Mouse (Mus musculus): Measurements from ENCODE around the gene Hist1h2bc.
"Not testable (repeated sequence)": the region's sequence is repeated elsewhere in the genome, so short reads cannot be mapped to it uniquely, and the experiment has no call there.

The Hist1h2bc gene

DNA sequence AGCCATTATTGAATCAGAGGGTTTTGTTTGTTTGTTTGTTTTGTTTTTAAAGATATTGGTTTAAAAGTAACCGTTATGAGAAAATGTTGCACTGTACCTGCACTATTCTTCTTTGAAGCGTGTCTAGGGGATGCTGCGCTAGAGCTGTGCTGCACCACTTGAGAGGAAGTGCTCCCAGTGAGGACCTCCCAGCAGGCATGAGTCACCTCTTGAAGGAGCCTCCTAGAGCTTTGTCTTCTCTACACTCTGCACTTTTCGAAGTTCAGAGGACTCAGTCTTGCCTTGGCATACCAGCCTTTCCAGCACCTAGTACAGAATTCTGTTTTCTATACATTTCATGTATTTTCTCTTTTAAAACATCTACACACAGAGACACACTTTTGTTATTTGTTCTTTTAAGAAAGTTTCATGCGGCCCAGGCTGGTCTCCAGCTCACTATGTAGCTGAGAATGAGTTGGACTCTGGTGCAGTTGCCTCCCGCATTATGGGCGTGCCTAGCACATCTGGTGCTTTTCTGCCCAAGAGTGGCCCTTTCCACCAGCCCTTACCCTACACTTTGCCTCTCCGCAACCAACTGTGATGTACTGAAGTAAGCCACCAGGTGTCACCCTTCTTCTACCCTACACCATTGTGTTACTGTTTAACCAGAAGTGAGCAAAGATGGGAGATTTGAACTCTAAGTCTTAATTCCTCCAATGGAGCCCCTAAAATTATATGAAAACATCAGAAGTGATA is 17.0 kb downstream of the Hist1h2bc start:
- DNase-seq: peak; percentile 84

DNA sequence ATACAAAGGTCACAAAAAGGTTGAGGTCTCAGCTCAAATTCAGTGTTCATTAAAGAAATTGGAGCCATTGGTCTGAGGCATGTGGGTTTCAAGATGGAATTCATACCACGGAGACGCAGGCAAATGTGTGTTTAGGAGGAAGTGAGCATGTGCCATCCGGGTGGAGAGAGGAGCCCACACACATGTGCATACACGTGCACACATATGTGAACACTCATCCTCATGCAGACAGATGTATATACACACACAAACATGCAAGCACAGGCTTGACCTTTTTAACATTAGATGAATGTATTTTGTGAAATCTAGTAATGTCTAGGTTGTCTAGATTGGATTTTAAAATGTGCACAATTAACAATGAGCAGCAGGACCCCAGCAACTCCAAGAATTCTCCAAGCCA is 18.2 kb downstream of the Hist1h2bc start:
- no peak for DNase-seq

DNA sequence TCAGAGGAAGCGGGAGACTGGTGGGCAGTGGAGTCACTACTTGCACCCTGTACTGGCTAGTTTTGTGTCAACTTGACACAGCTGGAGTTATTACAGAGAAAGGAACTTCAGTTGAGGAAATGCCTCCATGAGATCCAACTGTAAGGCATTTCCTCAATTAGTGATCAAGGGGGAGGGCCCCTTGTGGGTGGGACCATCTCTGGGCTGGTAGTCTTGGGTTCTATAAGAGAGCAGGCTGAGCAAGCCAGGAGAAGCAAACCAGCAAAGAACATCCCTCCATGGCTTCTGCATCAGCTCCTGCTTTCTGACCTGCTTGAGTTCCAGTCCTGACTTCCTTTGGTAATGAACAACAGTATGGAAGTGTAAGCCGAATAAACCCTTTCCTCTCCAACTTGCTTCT is 18.8 kb downstream of the Hist1h2bc start:
- DNase-seq: not testable (repeated sequence)

DNA sequence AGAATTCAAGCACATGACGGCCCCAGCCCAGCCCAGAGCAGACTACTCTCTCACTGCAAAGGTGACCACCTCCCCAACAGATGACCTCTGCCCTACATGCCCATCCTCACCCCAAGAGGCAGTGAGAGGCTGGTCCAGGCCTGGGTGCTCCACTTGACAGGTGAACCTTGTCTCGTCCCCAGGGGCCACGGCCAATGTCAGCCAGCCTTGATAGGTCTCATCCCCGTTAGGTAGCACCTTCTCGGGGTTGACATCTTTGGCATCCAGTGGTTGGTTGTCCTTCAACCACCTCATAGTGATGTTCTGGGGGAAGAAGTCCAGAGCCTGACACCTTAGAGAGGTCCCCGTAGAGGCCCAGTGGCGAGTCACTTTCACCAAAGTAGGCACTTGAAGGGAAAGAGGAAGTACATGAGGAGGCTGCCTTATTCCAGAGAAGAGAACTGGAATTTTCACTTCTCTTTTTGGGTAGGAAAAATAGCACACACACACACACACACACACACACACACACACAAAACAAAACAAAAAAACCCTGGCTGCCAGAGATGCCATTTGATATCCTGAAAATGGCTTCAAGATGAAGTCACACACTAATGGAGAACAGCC is 21.9 kb downstream of the Hist1h2bc start:
- no peak for DNase-seq

DNA sequence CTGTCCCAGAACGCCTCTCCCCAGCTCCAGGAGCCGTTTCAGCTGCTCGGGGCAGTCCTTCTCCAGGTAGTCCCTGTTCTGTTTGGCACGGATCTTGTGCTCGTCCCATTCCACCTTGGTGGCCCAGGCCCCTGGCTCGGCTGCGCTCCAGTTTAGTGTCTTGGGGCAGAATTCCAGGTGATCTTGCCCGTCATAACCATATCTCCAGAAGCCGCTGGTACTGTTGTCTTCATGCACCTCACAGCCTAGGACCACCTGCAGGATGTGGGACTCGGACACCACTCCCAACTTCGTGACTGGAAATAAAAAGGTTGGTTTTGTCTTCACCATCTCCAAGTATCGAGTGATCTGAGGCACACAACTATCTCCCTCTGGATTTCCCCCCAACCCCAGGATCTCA is 22.8 kb downstream of the Hist1h2bc start:
- no peak for DNase-seq

DNA sequence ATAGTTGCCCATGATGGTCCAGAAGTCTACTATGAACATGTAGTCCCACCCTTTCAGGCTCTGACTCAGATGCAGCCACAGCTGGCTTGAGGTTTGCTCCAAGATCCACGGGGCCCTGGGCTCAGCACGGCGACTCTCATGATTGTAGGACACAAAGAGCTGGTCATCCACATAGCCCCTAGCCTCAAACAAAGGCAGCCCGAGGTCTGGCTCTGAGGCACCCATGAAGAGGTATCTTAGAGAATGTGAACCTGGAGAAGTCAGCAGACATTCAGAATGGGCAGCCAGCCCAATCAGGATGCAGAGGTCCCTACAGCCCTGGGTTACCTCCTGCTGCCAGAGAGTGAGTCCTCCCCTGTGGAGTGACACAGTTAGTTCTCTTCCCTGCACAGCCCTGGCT is 24.0 kb downstream of the Hist1h2bc start:
- DNase-seq: no peak

DNA sequence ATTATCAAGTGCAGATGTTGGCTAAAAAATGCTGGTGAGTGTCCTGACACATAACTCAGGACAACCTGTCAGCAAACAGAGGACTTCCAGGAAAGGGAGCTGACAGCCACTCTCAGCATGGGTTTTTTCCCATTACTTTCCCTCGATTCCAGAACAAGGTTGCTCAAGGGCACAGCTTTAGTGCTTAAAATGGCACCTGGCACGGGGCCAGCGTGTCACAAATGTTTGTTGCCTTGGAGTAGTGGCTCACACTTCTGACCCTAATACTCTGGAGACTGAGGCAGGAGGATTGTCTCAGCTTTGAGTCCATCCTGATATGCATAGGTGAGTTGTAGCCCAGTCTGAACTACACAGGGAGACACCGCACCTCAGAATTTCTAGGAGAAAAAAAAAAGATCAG is 24.7 kb downstream of the Hist1h2bc start:
- no peak for DNase-seq

DNA sequence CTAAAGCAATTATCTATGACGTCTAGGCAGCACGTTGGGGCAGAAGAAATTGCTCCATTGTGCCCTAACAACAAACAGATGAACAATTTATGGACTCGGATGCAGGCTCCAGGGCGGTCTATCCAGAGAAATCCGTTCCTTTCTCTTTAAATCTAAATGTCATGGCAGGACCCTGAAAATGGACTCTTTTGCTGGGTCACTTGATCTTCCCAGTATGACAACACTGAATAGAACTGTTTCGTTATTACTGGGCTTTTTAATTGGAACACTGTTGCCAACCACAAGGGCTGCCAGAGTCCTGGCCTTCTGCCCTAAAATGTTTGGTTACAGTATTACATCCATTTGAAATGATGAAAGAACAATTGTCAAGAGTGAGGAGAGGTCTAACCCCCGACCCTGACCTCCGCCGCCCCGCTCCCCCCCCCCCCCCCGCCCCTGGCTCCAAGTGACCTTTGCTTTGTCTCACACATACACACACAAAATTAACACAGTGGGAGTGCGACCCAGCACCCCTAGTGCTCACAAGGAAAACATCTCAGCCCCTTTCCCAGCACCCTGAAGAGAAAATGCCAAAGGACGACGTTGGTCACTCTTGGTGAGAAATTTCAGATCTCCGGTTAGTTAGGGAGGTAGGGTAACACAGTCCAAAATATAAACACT is 25.8 kb downstream of the Hist1h2bc start:
- no peak for DNase-seq

DNA sequence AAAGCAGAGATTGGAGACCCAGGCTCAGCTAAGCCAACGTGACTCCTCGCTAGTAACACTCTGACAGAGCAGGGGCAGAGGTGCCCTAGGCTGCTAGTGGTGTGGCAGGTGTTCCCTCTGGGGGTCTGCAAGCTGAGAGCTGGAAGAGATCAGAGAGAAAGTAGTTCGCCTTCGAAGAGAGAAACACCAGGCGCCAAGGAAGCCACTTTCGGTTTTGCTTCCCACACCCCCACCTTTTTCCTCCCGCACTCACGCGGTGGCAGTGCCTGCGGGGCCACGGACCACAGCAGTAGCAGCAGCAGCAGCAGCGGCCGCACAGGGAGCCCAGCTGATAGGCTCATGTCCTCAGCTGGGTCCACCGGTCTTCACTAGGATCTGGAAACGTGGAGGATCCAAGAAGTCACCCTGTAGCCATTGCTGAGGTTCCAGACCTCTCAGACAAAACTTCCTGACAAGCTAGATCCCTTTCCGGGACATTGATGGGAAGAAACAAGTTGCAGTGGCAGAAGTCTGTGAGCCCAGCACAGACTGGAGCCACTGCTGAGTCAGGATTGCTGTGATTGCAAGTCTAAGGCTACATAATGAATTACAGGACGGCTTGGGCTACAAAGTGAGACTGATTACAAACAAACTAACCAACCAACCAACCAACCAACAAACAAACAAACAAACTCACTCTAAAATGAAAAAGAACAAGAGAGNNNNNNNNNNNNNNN is 26.5 kb downstream of the Hist1h2bc start, which contains the start of gene Hfe:
Gene Hfe, minus strand, starts transcription at position 481 of the 716 bp plus-strand sequence.
- DNase-seq: peak; percentile 63

DNA sequence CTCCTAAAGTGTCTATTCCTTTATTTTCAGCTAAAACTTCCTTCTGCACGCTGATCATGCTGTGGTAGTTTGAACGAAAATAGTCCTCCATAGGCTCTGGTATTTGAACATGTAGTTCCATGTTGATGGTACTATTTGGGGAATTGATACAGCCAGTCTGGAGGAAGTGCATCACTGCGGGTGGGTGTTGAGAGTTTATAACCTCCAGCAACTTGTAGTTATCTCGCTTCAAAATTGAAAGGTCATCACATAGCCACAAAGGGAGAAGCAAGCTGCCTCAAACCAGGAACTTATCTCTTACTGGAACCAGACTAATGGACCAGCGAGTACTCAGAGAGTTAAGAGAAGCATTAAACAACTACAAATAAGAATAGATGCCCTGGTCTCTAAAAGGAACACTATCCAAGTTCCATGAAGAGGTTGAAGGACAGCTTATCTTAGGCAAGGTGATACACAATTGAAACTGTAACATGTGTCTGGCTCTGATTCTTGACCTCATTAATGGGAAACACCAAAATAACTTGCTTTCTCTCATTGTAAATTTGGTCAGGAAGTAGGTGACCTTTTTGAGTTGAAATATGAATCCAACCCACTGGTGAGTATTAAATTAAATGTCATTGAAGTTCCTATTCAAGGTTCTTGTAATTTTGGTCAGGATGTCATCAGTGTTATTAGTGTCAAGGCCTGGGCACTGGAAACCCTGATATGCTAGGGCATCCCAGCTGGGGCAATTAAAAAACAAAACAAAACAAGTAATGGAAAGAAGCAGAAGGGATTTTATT is 32.5 kb downstream of the Hist1h2bc start:
- no peak for DNase-seq

DNA sequence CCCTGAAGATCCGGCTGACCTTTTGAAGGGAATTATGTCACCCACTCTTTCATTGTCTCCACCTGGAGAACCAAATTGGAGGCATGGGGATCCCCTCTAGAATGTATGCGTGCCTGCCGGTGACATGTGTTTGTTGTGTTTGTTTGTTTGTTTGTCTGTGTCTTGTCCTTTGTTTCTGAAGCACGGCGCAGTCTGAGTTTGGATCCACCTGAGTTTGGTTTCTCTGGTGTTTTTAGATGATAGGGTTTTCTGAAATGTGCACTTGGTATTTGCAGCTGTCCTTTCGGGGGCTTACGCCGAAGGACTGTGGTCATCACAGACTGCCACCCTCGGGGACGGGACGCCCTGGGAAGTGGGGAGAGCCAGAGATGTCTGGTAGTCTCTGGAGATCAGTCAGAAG is 33.2 kb downstream of the Hist1h2bc start:
- DNase-seq: no peak

DNA sequence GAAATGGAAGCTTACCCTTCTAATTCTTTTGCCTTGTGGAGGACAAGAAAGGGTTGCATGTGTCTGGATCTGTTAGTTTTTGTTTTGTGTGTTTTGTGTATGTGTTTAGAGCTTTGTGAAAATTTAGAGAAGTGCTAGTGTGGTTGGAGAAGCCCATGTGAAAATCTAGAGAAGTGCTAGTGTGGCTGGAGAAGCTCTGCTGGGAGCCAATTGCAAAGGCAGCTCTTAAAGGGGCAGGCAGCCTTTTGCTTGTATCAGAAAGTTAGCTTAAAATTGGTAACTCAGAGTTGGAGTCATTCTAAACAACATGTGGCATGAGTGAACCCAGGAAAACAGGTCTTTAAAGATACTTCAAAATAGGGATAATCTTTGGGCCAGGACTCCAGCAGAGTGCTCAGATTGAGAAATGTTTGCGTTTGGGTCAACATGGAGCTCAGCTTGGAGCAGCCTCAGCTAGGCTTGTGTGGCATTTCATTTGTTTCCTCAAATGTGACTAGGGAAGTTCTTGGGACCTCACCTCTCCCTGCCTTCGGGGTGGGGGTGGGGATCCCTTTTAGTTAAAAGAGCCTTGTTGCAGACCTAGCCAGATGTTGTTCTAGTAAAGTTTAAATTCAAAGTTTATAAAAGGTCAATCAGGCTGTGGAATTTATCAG is 33.7 kb downstream of the Hist1h2bc start:
- not testable (repeated sequence) for DNase-seq

DNA sequence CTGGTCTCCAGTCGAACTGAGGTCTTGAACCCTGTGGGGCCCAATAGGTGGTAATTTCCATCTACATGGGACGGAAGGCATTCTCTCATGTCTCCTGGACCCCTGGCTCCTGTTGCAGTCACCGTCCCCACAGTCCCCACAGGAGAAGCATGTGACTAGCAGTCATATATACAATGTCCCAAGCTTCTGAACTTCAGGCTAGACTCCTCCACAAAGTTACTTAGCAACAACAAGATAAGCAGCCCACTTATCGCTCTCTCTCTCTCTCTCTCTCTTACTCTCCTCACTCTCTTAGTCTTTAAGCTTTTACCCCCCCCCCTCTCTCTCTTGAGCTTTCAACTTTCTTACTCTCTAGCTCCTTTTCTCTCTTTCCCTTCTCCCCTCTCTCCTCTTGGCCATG is 40.2 kb downstream of the Hist1h2bc start:
- no peak for DNase-seq

DNA sequence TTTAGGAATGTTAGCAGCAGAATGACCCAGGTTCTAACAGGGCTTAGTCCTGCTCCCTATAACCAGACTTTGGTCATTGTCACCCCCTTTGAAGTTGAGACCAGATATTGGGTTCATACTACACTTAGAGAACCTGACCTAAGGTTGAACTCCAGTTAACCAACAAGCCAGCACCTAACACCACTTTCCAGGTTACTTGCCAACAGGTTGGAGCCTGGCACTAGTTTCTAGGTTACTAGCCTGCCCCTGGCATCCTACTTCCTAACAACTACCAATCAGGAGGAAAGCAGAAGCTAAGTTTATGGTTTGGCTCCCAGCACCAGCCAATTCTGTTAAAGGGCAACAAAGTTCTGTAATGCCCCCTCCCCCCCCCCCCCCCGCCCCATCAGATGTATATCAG is 41.2 kb downstream of the Hist1h2bc start:
- no peak for DNase-seq

DNA sequence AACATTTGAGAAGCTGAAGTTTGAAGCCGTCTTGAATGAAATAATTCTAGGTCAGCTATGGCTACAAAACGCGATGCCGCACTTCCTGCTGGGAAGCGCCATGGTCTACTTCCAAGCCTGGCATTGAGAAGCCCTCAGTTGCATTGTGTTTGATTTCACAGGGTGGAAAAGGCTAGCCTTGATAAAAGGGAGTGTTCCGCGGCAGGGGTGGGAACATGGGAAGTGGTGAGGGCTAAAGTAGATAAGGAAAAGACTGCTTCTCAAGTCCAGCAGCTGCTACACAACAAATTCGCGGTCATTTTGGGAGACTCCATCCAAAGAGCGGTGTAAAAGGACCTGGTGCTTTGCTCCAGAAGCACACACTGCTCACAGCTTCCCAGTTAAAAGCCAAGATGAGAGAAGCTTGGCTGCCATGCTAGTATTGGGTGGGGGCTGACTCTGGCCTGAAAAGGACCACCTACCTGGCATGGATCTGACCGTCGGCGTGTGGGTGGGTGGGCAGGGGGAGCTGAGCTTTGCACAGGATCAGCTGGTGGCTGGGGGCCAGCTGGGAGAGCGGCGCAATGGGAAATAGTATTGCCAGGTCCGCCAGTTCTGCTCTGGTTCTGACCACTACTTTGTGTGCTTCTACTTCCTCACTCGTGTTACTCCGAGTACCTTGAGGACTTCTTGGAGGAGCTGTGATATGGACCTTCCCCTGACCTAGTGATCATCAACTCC is 44.6 kb downstream of the Hist1h2bc start:
- DNase-seq: no peak

DNA sequence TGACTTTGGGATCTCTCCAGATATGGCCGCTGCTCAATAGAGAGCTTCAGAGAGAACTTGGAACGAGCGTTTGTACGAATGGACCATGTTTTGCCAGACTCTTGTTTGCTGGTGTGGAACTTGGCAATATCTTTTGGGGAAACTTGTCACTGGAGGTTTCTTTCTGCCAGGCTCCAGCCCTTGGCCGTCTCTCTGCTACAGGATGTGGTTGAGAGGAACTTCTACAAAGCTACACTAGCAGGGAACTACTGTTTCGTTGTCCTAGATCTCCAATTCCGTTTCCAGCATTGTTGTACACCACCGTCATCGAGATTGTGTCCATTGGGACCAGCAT is 45.2 kb downstream of the Hist1h2bc start:
- DNase-seq: no peak

DNA sequence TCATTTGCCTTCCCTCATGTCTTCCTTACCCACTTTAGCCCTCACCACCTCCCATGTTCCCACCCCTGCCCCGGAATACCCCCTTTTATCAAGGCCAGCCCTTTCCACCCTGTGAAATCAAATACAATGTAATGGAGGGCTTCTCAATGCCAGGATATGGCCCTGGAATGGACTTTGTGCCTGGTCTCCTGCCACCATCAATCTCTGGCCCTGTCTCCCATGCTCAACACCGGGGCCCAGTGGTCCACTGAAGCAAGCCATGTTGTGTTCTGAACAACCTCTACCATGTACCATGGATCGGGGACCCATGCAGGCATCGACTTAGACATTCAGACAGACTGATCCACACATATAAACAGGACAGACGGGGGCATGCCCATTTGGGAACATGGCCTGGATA is 45.7 kb downstream of the Hist1h2bc start:
- DNase-seq: no peak

DNA sequence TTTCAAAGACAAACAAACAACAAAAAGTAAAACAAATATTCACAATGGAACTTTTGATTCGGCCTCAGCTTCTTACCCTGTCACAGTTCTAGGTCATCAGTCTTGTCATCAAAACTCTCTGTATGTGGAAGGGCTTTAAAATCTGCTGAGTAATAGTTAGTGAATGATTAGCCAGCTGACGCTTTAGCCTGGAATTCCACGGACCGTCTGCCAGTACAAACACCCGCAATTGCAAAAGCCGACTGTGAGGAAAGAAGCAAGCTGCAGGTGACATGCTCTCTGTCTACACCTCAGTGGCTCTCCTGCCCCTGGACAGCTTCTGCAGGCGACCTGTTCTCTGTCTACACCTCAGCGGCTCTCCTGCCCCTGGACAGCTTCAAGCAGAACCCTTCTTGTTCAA is 46.5 kb downstream of the Hist1h2bc start:
- peak; percentile 81 for DNase-seq

DNA sequence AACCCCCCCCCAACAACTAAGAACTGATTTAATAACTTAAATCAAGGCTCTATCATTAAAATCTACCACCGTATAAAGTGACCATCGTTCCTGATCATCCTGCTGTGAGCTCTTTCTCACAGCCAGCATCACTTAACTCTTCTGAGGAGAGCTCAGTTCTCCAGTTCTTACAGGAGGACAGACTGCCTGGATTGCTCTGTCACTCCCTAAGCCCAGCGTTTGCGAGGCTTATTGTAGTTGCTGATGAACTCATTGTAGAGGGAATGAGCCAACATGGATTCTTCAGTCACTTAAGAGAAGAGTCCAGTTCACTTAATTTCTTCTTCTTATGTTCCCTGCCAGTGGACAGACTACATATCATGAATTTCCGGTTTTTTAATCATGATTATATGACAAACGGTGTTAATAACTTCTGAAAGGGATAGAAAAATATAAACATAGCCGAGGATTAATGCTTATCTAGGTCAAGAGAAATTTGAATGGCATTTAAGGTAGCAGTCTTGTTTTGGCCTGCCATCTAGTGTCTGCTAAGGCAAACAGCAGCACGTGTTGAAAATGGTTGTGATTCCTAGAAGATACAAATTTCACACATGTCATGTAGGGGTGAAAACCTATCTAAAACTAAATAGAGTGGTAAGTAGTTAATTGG is 48.3 kb downstream of the Hist1h2bc start:
- DNase-seq: peak; percentile 53

DNA sequence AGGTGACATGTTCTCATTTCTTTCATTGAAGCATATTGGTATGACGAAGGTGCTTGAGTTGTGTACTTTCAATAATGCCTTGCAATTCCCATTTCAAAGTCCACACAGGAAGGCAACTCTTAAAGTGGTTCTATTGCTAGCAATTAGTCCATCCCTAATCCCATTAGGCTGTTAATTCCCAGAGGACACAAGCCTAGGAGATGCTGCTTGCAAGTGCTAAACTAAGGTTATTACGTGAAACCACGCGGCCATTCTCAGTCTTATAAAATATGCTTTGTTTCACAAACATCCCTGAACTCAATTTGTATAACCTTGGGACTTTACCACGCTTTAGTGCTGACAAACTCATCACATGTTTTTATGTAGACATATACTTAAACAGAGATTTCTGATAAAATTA is 53.1 kb downstream of the Hist1h2bc start:
- DNase-seq: no peak

DNA sequence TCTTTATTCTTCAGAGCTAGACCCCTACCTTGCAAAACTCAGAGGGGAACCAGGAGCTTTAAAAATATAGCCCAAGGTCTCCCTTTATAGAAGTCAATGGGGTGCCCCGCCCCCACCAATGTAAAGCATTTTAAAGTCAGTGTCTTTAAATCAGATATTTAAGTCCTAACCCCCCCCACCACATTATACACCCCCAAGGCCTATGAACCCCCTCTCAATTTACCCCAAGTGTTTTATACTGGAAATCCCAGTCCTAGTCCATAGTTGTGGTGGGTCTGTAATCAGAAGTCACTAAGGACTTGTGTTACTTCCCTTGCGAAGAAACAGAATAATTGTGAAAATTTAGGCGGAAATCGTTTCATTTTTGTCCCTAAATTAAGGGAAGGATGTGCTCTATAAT is 54.0 kb downstream of the Hist1h2bc start:
- DNase-seq: no peak

Data from kidney, postnatal 14 days (tissue).